Mouse (Mus musculus) kidney, adult 2 months (tissue): Measurements from ENCODE around the gene Mindy4.
A peak's percentile ranks its signal among the peaks of the same experiment; 100 is the strongest.

ENCODE experiments used
- CTCF ChIP-seq: fragments of 200-500 bp; conservative IDR thresholded peaks from 2 replicates; pipeline ENCODE4 v1.5.1; 2011; ENCODE audit warnings: low read depth, mild to moderate bottlenecking, control low read depth, low read length, moderate library complexity, mixed read lengths; ENCODE audit not compliant: insufficient read depth, insufficient read length
- POLR2A ChIP-seq: fragments of 200-500 bp; IDR thresholded peaks from one replicate; pipeline ENCODE4 v1.6.1; 2011; ENCODE audit warnings: low read depth, low read length, control low read depth

DNA sequence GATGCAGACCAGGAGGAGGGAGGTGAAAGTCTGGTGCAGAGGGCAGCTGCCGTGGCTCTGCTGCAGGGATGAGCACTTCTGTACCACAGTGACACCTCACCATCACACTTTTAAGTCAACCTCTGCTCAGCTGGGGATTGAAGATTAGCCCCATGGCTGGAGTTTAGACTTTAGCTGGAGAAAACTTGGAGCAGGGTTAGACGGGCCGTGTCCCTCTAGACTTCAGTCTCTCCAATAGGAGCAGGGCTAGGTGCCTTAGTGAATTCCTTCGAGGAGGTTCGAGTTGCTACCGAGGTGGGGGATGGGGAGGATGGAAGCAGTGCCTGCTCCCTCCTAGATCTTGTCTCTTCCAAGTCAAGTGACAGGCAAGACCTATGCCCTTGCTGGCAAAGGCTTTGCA, 134.9 kb downstream of the Mindy4 start:
- no peak for TF ChIP-seq CTCF
- peak; percentile 93 for TF ChIP-seq POLR2A
